Mouse (Mus musculus) adipocyte (in vitro differentiated cells): ENCODE measurements at regions not wholly inside any gene's neighbourhood (a gene's known extent, or its start where the extent isn't known, plus 50 kb on each side); places are given as distances from the start of the nearest gene placed in this dataset.

Source experiments
- DNase-seq: peaks from one replicate; pipeline ENCODE4 v3.0.0-alpha.2; 2016; ENCODE audit warnings: low spot score

- peak; percentile 5 for DNase-seq
These were observed 375.2 kb downstream of the Shisa9 start for GRCm38 (mm10) chr16:12359116-12359515.

DNA sequence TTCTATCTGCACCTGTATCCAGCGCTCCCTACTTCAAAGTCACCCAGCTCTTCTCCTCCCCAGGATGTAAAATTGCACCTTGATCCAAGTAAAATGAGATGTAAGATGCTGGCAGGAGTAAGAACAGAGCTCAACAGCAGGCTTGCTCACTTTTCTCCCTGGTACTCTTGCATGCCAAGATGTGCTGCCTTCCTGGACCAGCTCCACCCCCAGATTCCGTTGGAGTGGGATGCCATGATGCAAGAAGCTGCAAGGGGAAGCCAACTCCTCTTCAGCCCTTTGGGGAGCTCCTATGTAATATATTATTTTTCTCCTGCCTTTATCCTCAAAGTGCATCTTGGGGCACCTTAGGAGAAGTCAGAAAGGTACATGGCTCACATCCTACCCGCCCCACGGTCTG, 405.6 kb downstream of the Shisa9 start:
- no peak for DNase-seq

DNA sequence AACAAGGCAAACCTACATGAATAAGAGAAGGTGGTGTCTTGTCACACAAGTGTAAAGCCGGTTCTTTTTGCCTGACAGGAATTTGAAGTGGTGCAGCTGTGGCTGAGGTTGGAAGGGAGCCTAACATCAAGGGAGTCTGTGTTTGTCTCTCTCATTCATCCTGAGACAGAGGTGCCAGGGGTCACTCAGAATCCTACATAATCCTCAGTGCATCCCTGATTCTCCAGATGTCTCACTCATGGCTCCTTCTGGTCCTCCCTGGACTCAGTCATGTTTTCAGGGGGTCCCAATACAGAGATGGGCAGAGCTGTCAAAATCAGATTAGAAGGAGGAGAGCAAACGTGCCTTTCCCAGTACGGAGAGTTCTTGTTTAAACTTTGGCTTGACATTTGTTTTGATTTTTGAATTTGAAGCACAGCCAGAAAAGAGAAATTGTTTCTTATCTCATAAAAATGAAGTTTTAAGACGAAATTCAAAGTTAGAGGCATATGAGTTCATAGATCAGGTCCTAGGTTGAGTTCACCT, 451.8 kb downstream of the Shisa9 start:
- DNase-seq, result no peak

DNA sequence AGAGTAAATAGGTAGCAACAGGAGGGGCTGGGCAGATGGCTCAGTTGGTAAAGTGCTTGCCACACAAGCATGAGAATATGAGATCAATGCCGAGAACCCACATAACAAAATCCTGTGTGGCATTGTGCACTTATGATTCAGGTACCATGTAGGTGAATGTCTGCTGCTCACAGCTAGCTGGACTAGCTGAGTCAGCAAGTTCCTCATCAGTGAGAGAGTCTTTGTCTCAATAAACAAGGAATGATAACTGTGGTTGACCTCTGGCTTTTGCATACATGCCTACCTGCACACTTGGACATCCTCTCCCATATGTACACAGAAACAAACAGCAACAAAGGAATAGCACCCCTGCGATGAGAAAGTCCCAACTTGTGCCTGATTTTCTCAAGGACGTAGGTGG, 454.7 kb downstream of the Shisa9 start:
- no peak for DNase-seq

GRCm38 (mm10) chr16:12454791-12455190, 470.9 kb downstream of the Shisa9 start:
- no peak for DNase-seq
